Mouse (Mus musculus): ENCODE results near the gene Cfap97. TPM values are rescaled to one million over a fixed set of nuclear protein-coding genes. Genes with fewer than 3 reads are reported as not detected.

Gene Cfap97
- polyA plus RNA-seq, 1 experiment: 6.7 TPM

GRCm38 (mm10) chr8:46152064-46153031 lies 777 bp downstream of the Cfap97 start, which contains the start of gene Snx25:
Snx25 (minus strand) TSS chr8:46152159.
- TF ChIP-seq POLR2A (IDR thresholded peaks at IDR 0.05; ENCODE audit: borderline replicate concordance, extremely low read depth, low read depth, low read length) (peak; percentile 74; the same call in 1 of the 2 replicates), CTCF (IDR thresholded peaks at IDR 0.05; ENCODE audit: insufficient read depth, low read length) (no peak)
- peak; percentile 87 for DNase-seq
- Histone ChIP-seq H3K4me1 (ENCODE audit: control insufficient read depth, insufficient read depth, low read length) (no peaks in the 10 kb centered on the region; the same call in 1 of the 2 replicates), H3K4me3 (replicated peaks; ENCODE audit: extremely low read depth, low read depth, low read length) (peak within 1 kb of the TSS; percentile 86)
- 4% methylated on average over 100 of the region's 103 CpGs for WGBS

- no peak for TF ChIP-seq CTCF (IDR thresholded peaks at IDR 0.05; ENCODE audit: insufficient read depth, low read length)
- no peak for TF ChIP-seq POLR2A (IDR thresholded peaks at IDR 0.05; ENCODE audit: borderline replicate concordance, extremely low read depth, low read depth, low read length)
- H3K4me1 ChIP-seq (ENCODE audit: control insufficient read depth, insufficient read depth, low read length): no peaks in the 10 kb centered on the region; the same call in 1 of the 2 replicates
- DNase-seq: no peak
- peak overlapping the region; percentile 86 for H3K4me3 ChIP-seq (replicated peaks; ENCODE audit: extremely low read depth, low read depth, low read length)
- WGBS: 19% methylated on average over 2 of the region's 2 CpGs
These were observed 1.5 kb downstream of the Cfap97 start for GRCm38 (mm10) chr8:46153042-46153441.

DNA sequence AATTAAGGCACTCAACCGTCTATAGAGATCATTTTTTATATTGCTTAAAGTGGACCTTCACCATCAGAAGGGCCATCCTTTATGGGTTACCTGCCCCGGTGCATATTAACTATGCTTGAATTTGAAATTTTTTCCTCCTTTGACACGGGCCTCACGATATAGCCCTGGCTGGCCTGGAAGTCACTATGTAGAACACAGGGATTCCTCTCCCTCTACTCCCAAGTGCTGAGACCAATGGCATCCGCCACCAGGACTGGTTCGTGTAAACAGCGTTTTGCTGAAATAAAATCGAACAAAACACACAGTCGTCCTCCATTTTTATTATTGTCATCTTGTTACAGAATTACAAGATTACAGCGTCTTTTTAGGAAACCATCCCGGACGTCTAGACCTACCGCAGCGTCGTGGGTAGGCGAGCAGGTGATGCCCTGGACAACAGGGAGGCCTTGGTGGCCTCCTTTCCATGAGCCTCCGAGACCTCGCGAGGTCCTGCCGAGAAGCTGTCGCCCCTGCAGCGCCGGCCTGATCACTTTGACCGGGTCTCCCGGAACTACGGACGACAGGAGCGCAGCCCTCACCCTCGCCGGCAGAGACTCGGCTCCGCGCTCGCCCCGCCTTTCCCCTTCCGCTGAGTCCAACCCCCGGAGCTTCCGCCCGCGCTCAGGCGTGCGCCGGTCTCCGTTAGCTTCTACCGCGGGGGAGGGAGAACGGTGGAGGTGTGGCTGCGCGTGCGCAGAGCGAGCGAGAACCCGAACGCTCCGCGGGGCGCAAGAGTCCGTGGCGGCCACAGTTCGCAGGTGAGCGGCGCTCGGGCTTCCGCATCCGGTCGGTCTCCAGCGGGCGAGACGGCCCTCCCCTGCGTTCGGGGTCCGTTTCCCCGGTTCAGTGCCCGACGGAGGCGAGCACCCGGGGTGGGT lies 11.6 kb downstream of the Cfap97 start:
- 2% methylated on average over 77 of the region's 77 CpGs for WGBS
- Histone ChIP-seq H3K4me1 (ENCODE audit: control insufficient read depth, insufficient read depth, low read length) (no peaks in the 10 kb centered on the region; the same call in 1 of the 2 replicates), H3K4me3 (replicated peaks; ENCODE audit: extremely low read depth, low read depth, low read length) (peak overlapping the region; percentile 97)
- TF ChIP-seq POLR2A (IDR thresholded peaks at IDR 0.05; ENCODE audit: borderline replicate concordance, extremely low read depth, low read depth, low read length) (peak; percentile 94), CTCF (IDR thresholded peaks at IDR 0.05; ENCODE audit: insufficient read depth, low read length) (no peak)
- peak; percentile 96 for DNase-seq

GRCm38 (mm10) chr8:46163870-46164190 lies 12.3 kb downstream of the Cfap97 start:
- peak overlapping the region; percentile 83 for H3K4me3 ChIP-seq (replicated peaks; ENCODE audit: extremely low read depth, low read depth, low read length)
- no peak for DNase-seq
- WGBS: 1% methylated on average over 25 of the region's 25 CpGs
- no peaks in the 10 kb centered on the region; the same call in 1 of the 2 replicates for H3K4me1 ChIP-seq (ENCODE audit: control insufficient read depth, insufficient read depth, low read length)
- TF ChIP-seq POLR2A (IDR thresholded peaks at IDR 0.05; ENCODE audit: borderline replicate concordance, extremely low read depth, low read depth, low read length) (no peak), CTCF (IDR thresholded peaks at IDR 0.05; ENCODE audit: insufficient read depth, low read length) (no peak)

DNA sequence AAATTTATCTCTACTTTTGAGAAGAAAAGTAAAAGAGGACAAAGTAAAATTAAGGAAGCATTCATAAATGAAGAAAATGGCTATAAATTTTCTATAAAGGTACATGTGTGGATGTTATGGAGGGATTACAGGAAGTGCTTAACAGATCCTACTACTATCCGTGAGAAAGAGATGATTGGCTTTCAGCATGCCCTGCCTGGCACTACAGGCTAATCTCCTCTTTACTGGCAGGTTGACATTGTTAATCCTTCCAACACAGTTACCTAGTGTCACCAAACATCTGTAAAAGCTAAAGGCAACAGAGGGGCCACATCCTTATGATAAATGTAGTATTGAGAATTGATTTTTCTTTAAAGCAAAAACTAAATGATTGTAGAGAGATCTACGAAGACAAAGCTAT lies 22.1 kb downstream of the Cfap97 start:
- WGBS: 80% methylated on average over 2 of the region's 2 CpGs
- H3K4me1 ChIP-seq (ENCODE audit: control insufficient read depth, insufficient read depth, low read length): no peaks in the 10 kb centered on the region
- TF ChIP-seq POLR2A (IDR thresholded peaks at IDR 0.05; ENCODE audit: borderline replicate concordance, extremely low read depth, low read depth, low read length) (no peak), CTCF (IDR thresholded peaks at IDR 0.05; ENCODE audit: insufficient read depth, low read length) (no peak)
- H3K4me3 ChIP-seq (replicated peaks; ENCODE audit: extremely low read depth, low read depth, low read length): no peak overlapping the region
- no peak for DNase-seq

DNA sequence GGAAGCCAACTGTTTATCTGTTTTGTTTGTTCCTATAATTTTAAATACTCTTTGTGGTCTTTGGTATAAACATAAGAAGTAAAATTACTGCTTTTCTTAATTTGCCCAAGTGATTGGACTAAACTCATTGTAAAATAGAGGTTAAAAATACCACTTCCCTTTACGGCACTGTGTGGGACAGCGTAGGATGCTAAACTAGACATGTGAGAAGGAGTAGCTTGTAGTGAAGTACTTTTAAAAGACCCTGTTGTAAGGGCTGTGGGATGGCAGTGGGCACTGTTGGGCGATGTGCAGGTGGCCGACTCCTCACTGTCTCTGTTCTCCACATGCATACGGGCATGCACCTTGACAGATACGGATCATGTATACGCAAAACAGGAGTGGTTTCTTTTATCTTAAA lies 28.6 kb downstream of the Cfap97 start:
- TF ChIP-seq CTCF (IDR thresholded peaks at IDR 0.05; ENCODE audit: insufficient read depth, low read length) (no peak), POLR2A (IDR thresholded peaks at IDR 0.05; ENCODE audit: borderline replicate concordance, extremely low read depth, low read depth, low read length) (no peak)
- H3K4me1 ChIP-seq (ENCODE audit: control insufficient read depth, insufficient read depth, low read length): peaks cover 2% of the 10 kb centered on the region; the same call in 1 of the 2 replicates
- no peak overlapping the region for H3K4me3 ChIP-seq (replicated peaks; ENCODE audit: extremely low read depth, low read depth, low read length)
- 94% methylated on average over 7 of the region's 7 CpGs for WGBS
- no peak for DNase-seq

- Histone ChIP-seq H3K4me1 (ENCODE audit: control insufficient read depth, insufficient read depth, low read length) (peaks cover 2% of the 10 kb centered on the region; the same call in 1 of the 2 replicates), H3K4me3 (replicated peaks; ENCODE audit: extremely low read depth, low read depth, low read length) (no peak overlapping the region)
- 7% methylated on average over 2 of the region's 2 CpGs for WGBS
- TF ChIP-seq POLR2A (IDR thresholded peaks at IDR 0.05; ENCODE audit: borderline replicate concordance, extremely low read depth, low read depth, low read length): no peak
- TF ChIP-seq CTCF (IDR thresholded peaks at IDR 0.05; ENCODE audit: insufficient read depth, low read length): peak; percentile 27; the same call in 1 of the 2 replicates
- peak; percentile 39 for DNase-seq
These were observed 33.8 kb downstream of the Cfap97 start for GRCm38 (mm10) chr8:46185361-46185760.

DNA sequence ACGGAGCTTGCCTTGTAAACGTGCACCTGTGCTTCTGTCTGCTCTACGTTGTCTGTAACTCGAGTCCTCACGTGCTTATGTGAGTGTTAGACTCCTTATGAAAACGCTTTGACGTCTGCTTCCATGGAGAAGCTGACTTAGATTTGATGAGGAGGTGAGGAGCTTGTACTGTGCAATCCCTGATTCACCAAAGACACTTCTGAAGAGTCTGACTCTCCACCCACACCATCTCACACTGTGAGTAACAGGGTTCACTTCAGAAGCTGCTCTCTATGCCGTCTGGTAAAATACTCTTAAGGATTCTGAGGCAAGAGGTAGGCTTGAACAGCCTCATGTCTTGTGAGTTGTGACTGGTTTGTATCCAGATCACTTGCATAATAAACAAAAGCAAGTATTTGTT lies 41.5 kb downstream of the Cfap97 start:
- 78% methylated on average over 8 of the region's 8 CpGs for WGBS
- Histone ChIP-seq H3K4me1 (ENCODE audit: control insufficient read depth, insufficient read depth, low read length) (no peaks in the 10 kb centered on the region), H3K4me3 (replicated peaks; ENCODE audit: extremely low read depth, low read depth, low read length) (no peak overlapping the region)
- DNase-seq: no peak
- no peak for TF ChIP-seq CTCF (IDR thresholded peaks at IDR 0.05; ENCODE audit: insufficient read depth, low read length)
- TF ChIP-seq POLR2A (IDR thresholded peaks at IDR 0.05; ENCODE audit: borderline replicate concordance, extremely low read depth, low read depth, low read length): no peak

- TF ChIP-seq CTCF (IDR thresholded peaks at IDR 0.05; ENCODE audit: insufficient read depth, low read length) (no peak), POLR2A (IDR thresholded peaks at IDR 0.05; ENCODE audit: borderline replicate concordance, extremely low read depth, low read depth, low read length) (no peak)
- DNase-seq: no peak
- H3K4me1 ChIP-seq (ENCODE audit: control insufficient read depth, insufficient read depth, low read length): no peaks in the 10 kb centered on the region
- 77% methylated on average over 3 of the region's 3 CpGs for WGBS
- no peak overlapping the region for H3K4me3 ChIP-seq (replicated peaks; ENCODE audit: extremely low read depth, low read depth, low read length)
These were observed 45.3 kb downstream of the Cfap97 start for GRCm38 (mm10) chr8:46196877-46197276.

Measured in lung, adult 2 months (tissue).